Mouse (Mus musculus) intestine, embryonic 16.5 days (tissue): ENCODE results near the gene Itga3. TPM values are rescaled to one million over a fixed set of nuclear protein-coding genes. Genes with fewer than 3 reads are reported as not detected.
A peak's percentile ranks its signal among the peaks of the same experiment; 100 is the strongest.

Experiments
- ATAC-seq: fragments of 200-750 bp; cut with Nextera tagmentation; 2 replicates; pipeline ENCODE4 v1.8.0; 2017; ENCODE audit warnings: moderate TSS enrichment, moderate library complexity
- H3K27ac ChIP-seq: fragments of 300-500 bp; sonication (generic); 2 replicates; pipeline ENCODE4 v1.5.1; 2014; ENCODE audit warnings: mild to moderate bottlenecking, low read length
- H3K27me3 ChIP-seq: fragments of 300-500 bp; sonication (generic); replicated peaks from 2 replicates; pipeline ENCODE4 v1.6.1; 2014; ENCODE audit warnings: low read length, control low read depth, mixed read lengths; ENCODE audit not compliant: control insufficient read depth, insufficient read depth
- H3K36me3 ChIP-seq: fragments of 300-500 bp; sonication (generic); 2 replicates; pipeline ENCODE4 v1.6.1; 2014; ENCODE audit warnings: low read length, control low read depth; ENCODE audit not compliant: control insufficient read depth, insufficient read depth
- H3K4me1 ChIP-seq: fragments of 300-500 bp; sonication (generic); 2 replicates; pipeline ENCODE4 v1.6.1; 2014; ENCODE audit warnings: low read length, control low read depth, mixed read lengths; ENCODE audit not compliant: control insufficient read depth, insufficient read depth
- H3K4me2 ChIP-seq: fragments of 300-500 bp; sonication (generic); 2 replicates; pipeline ENCODE4 v1.6.1; 2014; ENCODE audit warnings: low read depth, low read length, control low read depth
- H3K4me3 ChIP-seq: fragments of 300-500 bp; sonication (generic); 2 replicates; pipeline ENCODE4 v1.5.1; 2014; ENCODE audit warnings: mild to moderate bottlenecking, low read length
- H3K9ac ChIP-seq: fragments of 300-500 bp; sonication (generic); 2 replicates; pipeline ENCODE4 v1.6.1; 2014; ENCODE audit warnings: low read depth, low read length
- H3K9me3 ChIP-seq: fragments of 300-500 bp; sonication (generic); 2 replicates; pipeline ENCODE4 v1.6.1; 2016; ENCODE audit warnings: low read length, control low read depth; ENCODE audit not compliant: control insufficient read depth
- WGBS: fragments of 180-500 bp; shearing (Covaris S2); extraction: QIAGEN DNeasy Blood & Tissue Kit; methylation state at CpG from one replicate; pipeline ENCODE4 v1.1.7; 2014; 5-methylcytosine and 5-hydroxymethylcytosine counted together
- polyA plus RNA-seq: library from polyadenylated mRNA; unstranded; fragments of >200 nt; fragmentation: Nextera tagmentation; extraction: Ambion mirVana; gene quantifications from 2 replicates; pipeline ENCODE4 v1.2.1, GENCODE M21; 2015

Itga3 gene
- polyA plus RNA-seq, 1 experiment from 2014 or later = 35.7 TPM

DNA sequence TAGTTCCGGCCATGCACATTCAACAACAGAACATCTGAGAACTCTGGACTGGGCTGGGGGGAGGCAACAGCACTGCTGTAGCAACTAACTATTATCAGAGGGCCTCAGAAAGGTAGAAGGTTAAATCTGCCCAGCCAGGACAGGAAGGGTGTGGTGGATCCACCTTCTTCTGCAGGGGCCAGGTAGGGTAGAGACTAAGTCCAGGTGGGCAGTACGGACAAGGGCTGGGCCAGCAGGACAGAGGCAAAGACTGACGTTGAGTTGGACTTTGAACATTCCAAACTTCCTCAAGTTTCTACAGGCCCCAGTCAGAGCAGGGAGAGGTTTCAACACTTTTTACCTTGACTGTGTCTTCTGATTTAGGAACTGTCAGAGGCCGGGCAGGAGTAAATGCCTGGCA is 1.9 kb downstream of the Itga3 start:
- H3K9me3 ChIP-seq = no peaks in the 10 kb centered on the region
- H3K4me3 ChIP-seq = peak overlapping the region; percentile 65
- peaks cover 77% of the 10 kb centered on the region for H3K4me1 ChIP-seq
- no peaks in the 10 kb centered on the region for H3K36me3 ChIP-seq
- no peaks in the 10 kb centered on the region for H3K27me3 ChIP-seq
- WGBS = 23% methylated on average over 4 of the region's 4 CpGs
- peak; percentile 73 for ATAC-seq
- peak overlapping the region; percentile 60 for H3K4me2 ChIP-seq
- H3K9ac ChIP-seq = peak overlapping the region; percentile 81
- H3K27ac ChIP-seq = peak overlapping the region; percentile 94

DNA sequence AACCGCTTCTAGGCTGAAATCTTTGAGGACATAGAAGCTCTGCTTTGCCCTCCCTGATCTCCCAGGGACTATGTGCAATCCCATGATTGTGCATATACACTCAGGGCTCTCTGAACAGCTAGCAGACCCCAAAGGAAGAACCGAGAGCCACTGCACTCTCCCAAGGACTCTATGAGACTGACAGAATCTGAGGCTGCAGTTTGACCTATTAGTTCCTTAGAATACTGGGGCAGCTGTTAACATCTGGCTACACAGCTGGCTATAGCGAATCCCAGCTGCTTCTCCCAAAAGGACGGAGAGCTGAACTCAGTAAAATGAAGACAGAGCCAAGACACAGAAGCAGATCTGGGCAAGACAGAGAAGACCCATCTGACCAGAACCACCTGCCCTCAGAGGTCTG is 2.8 kb downstream of the Itga3 start:
- Histone ChIP-seq H3K27ac (peak overlapping the region; percentile 94), H3K4me2 (peak overlapping the region; percentile 60), H3K4me3 (peak overlapping the region; percentile 65), H3K9ac (peak overlapping the region; percentile 81), H3K4me1 (peaks cover 74% of the 10 kb centered on the region), H3K27me3 (no peaks in the 10 kb centered on the region), H3K36me3 (no peaks in the 10 kb centered on the region), H3K9me3 (no peaks in the 10 kb centered on the region)
- WGBS = 67% methylated on average over 4 of the region's 4 CpGs
- no peak for ATAC-seq

DNA sequence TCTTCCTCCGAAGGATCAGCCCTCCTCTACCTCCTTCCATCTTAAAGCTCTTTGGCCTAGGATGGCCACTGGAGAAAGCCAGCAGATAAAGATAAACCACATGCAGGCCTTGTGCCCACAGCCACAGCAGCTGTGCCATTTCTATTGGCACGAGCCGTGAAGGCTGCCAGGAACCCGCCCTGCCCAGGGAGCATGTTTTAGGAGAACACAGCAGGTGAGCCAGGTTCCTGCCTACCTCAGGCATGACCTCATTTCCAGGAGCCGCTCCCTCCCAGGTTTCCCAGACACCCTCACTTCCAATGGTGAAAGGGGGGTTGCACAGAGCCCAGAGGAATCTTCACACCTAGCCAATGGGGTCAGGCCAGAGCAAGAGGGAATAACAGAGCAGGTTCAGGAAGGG is 3.8 kb downstream of the Itga3 start:
- 59% methylated on average over 5 of the region's 5 CpGs for WGBS
- peaks cover 66% of the 10 kb centered on the region for H3K4me1 ChIP-seq
- H3K27ac ChIP-seq = 0 out of 2 replicates have a peak overlapping the region, but pooled peaks have one; percentile 8
- H3K27me3 ChIP-seq = no peaks in the 10 kb centered on the region
- peak overlapping the region; percentile 26 for H3K4me2 ChIP-seq
- no peak overlapping the region for H3K9ac ChIP-seq
- no peak for ATAC-seq
- H3K4me3 ChIP-seq = no peak overlapping the region
- no peaks in the 10 kb centered on the region for H3K36me3 ChIP-seq
- no peaks in the 10 kb centered on the region for H3K9me3 ChIP-seq

DNA sequence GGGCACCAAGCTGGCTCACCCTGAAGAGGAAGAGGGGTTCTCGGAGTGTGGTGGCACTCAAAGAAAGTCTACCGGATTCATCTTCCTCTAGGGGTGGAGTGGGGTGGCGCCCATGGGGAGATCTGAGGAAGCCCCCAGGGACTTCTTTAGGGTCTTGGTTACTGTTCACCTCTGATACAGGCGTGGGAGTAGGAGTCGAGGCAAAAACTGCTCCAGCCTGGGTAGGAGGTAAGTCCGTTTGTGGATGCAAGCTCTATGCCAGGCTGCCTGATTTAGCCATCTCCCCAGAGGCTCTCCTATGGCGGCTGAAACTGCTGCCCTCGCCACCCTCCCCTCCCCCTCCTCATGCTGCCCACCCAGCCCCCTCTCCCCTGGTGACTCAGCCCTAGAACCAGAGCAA is 4.5 kb downstream of the Itga3 start:
- H3K27me3 ChIP-seq = no peaks in the 10 kb centered on the region
- no peaks in the 10 kb centered on the region for H3K36me3 ChIP-seq
- no peak overlapping the region for H3K27ac ChIP-seq
- H3K9ac ChIP-seq = no peak overlapping the region
- H3K4me2 ChIP-seq = no peak overlapping the region
- H3K9me3 ChIP-seq = no peaks in the 10 kb centered on the region
- no peak overlapping the region for H3K4me3 ChIP-seq
- no peak for ATAC-seq
- 82% methylated on average over 8 of the region's 8 CpGs for WGBS
- peaks cover 64% of the 10 kb centered on the region for H3K4me1 ChIP-seq

DNA sequence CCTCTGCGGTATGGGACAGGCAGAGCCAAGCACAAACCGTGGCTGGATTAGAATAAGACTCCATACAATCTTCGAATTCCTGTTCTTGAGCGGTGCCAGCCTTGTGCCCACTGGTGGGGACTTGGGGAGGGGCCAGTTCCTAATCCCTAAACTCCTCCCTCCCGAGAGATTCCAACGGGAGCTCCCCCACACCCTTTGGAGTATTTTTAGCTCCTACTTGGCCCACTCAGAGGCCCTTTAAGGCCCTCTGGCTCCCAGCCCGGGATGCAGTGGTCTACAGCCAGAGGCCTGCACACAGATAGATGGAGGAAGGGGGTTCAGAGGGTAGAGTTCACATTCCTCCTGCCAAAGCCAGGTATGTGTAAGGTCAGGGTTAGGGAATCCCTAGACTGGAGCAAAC is 5.3 kb downstream of the Itga3 start:
- Histone ChIP-seq H3K36me3 (0 out of 2 replicates have a peak, but pooled peaks cover 4% of the 10 kb centered on the region), H3K9ac (0 out of 2 replicates have a peak overlapping the region, but pooled peaks have one; percentile 35), H3K4me3 (no peak overlapping the region), H3K4me1 (peaks cover 63% of the 10 kb centered on the region), H3K27me3 (no peaks in the 10 kb centered on the region), H3K27ac (peak overlapping the region; percentile 69; the same call in 1 of the 2 replicates), H3K9me3 (no peaks in the 10 kb centered on the region), H3K4me2 (0 out of 2 replicates have a peak overlapping the region, but pooled peaks have one; percentile 14)
- ATAC-seq = no peak
- 33% methylated on average over 7 of the region's 7 CpGs for WGBS

DNA sequence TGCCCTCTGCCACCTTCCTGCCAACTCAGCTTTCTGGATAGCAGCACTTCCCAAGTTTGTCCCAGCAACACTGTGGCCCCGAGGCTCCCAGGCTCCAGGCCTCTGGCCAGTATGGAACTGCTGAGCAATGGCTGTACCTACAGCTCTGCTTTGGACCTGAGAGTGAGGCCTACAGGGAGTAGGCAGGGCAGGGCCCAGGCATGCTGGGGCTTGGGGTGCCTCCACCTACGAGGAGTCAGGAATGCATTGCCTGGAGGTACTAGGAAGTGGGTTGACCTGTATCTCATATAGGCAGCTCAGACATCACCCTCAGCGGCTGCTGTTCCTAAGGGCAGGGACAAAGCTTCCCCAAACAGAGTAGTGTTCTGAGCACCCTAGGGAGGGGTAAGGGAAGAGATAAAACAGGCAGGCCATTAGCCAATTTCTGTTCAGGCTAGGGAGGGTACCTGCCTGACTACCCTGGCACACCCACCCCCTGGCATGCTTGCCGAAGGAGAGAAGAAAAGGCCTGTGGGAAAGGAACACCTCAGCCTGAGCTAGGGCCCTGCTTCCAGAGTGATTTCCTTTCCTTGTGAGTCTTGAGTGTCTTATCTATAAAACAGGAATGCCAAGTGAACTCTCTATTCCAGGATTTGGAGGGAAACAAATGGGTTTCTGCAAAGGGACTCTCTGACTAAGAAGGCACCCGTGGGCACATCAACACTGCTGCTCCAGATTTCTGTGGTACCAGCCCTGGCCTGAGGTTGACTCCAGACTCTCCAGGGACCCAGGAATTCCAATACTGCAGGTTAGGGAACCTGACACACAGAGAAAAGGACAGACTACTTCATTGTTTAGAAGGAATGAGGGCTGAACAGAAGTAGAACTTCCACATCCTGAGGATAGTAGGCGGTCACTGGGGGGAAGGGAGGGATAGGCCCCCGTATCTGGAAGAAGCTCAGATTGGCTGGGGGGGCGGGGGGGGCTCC is 6.2 kb downstream of the Itga3 start:
- WGBS = 58% methylated on average over 8 of the region's 8 CpGs
- H3K4me1 ChIP-seq = peaks cover 60% of the 10 kb centered on the region
- peak; percentile 32; the same call in 1 of the 2 replicates for ATAC-seq
- H3K9me3 ChIP-seq = no peaks in the 10 kb centered on the region
- peaks cover 6% of the 10 kb centered on the region; the same call in 1 of the 2 replicates for H3K36me3 ChIP-seq
- H3K27ac ChIP-seq = peak overlapping the region; percentile 69
- no peak overlapping the region for H3K4me2 ChIP-seq
- H3K4me3 ChIP-seq = no peak overlapping the region
- no peaks in the 10 kb centered on the region for H3K27me3 ChIP-seq
- H3K9ac ChIP-seq = peak overlapping the region; percentile 15

DNA sequence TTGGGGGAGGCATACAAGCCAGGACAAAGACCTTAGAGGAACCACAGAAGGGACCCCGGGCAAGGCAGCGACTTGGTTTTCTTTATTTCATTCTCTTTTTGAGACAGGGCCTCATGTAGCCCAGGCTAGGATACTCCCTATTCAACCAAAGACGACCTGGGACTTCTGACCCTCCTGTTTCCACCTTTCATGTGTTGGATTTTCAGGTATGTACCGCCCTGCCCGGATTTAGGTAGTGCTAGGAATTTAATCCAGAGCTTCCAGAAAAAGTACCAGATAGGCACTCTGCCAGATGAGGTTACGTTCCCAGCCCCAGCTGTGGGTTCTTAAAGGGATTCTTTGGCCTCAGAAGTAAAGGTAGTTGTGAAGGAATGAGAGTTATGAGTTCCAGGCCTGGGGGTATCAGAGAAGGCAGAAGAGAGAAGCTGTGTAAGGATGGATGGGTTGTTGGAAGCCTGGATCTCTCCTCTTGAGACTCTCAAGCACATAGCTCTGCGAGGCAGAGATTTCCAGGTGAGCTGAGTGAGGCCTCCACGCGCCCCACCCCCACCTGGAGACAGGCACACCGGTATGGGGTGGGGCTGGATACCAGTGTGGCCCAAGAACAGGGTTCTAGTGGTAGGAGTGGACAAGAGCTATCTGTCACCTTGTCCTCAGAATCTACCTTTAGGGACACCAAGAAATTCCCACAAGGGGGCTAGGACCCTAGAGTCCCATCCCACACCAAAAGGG is 7.2 kb downstream of the Itga3 start:
- Histone ChIP-seq H3K27me3 (no peaks in the 10 kb centered on the region), H3K4me1 (peaks cover 50% of the 10 kb centered on the region), H3K4me3 (no peak overlapping the region), H3K27ac (peak overlapping the region; percentile 62), H3K4me2 (no peak overlapping the region), H3K36me3 (peaks cover 8% of the 10 kb centered on the region; the same call in 1 of the 2 replicates), H3K9ac (no peak overlapping the region; the same call in 1 of the 2 replicates), H3K9me3 (no peaks in the 10 kb centered on the region)
- no peak for ATAC-seq
- 85% methylated on average over 10 of the region's 10 CpGs for WGBS

DNA sequence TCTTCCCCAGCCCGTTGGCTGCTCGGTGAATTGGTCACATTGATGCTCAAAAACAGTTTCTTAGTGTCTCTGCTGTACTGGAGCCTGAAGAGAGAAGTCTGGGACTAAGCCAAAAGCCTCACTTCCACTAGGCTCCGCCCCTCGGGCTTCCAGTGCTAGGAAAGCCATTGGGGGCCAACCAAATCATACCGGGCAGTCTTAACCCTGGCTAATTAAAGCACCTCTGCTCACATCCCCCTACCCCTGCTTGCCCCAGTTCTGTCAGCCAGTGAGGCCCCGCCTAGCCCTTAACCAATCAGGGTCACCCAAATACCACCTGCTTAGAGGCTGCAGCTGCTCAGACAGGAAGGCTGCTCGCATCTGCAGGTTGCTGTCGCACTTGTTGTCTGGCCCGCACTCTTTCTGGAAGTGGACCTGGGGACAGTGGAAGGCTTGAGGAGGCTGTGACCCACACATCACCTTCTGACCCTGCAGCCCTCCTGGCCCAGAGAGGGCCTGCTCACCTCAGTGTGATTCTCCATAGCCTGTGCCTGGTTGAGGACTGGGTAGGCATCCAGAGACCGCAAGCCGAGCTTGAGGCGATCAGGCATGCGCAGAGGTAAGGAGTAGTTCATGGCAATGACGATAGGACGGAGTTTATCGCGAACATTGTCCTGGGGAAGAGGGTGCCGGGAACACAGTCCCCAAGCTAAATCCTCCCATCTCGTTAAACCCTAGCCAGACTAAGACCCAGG is 19.7 kb downstream of the Itga3 start:
- whole genome bisulfite sequencing = 57% methylated on average over 19 of the region's 19 CpGs
- peaks cover 10% of the 10 kb centered on the region for H3K36me3 ChIP-seq
- H3K9me3 ChIP-seq = no peaks in the 10 kb centered on the region
- no peak overlapping the region for H3K9ac ChIP-seq
- ATAC-seq = no peak
- H3K27ac ChIP-seq = no peak overlapping the region
- H3K27me3 ChIP-seq = no peaks in the 10 kb centered on the region
- no peak overlapping the region for H3K4me3 ChIP-seq
- no peak overlapping the region for H3K4me2 ChIP-seq
- no peaks in the 10 kb centered on the region for H3K4me1 ChIP-seq

DNA sequence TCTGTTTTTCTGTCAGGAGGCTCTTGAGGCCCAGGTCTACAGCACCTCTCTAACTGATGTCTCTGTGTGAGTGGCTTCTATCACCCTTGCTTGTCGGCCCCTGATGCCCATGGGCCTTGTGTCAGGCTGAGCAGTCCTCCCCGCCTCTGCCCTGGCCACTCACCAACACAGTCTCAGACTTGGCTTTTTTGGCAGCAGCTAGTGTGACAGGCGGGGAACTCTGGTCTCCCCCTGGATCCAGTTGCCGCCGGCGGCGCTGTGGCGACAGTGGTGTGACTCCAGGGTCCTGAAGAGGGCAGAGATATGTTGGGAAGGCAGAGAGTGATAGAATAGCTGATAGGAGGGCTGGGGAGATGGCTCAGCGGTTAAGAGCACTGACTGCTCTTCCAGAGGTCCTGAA is 23.5 kb downstream of the Itga3 start:
- ATAC-seq = no peak
- H3K4me3 ChIP-seq = no peak overlapping the region
- WGBS = 78% methylated on average over 9 of the region's 9 CpGs
- H3K9ac ChIP-seq = no peak overlapping the region
- no peaks in the 10 kb centered on the region for H3K4me1 ChIP-seq
- H3K4me2 ChIP-seq = no peak overlapping the region
- no peaks in the 10 kb centered on the region for H3K27me3 ChIP-seq
- peaks cover 4% of the 10 kb centered on the region for H3K36me3 ChIP-seq
- no peak overlapping the region for H3K27ac ChIP-seq
- no peaks in the 10 kb centered on the region for H3K9me3 ChIP-seq
